Mouse (Mus musculus): ENCODE measurements around the gene Wdr93.
"Not testable (repeated sequence)": the region's sequence is repeated elsewhere in the genome, so short reads cannot be mapped to it uniquely, and the experiment has no call there.

Gene Wdr93

DNA sequence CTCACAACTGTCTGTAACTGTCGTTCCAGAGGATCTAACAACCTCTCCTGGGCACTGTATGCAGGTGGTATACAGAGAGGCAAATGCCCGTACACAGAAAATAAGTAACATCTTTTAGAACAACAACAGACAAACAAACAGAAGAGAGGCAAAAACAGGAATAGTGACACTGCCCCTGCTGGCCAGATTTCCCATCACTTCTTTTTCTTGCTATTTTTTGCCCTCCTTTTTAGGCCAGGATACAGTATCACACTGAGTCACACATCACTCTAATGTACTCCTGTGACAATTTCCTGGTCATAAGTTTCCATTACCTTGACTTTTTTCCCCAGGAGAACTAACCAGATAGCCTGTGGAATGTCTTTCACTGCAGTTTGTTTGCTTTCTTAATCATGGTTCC, 13.4 kb downstream of the Wdr93 start:
- no peak for DNase-seq

DNA sequence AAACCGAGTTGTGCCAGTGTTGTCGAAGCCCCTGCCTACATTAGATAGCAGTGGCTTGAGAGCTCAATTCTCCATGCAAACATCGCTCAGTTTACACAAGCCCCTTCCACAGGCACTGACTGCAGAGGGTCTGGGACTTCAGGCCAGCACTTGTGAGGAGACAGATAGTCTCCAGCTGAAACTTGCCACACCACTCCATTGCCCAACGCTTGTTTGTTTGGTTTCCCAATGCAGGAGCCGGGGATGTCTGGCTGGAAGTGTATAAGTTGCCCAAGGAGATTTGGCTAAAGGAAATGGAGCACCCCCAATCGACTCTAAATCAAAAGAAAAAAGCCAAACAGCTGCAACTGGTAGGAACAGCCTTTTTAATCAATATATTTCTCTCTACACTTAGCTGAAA, 15.2 kb downstream of the Wdr93 start:
- peak; percentile 36 for DNase-seq

DNA sequence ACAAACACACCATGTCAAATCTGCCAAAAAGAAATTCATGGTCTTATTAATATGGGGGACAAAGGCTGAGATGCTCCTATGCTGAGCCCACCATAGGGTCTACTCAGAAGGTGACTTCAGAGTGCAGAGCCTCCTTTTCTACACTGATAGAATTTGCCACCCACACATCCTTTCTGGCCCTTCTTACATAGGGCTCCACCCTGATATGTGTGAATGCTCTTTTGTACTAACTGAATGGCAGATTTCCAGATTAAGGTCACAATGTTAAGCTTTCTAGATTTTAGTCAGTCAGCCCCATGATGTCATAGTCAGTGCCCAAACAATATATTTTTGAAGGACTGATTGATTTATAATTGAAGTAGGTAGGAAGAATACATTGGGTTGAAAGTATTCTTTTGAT, 16.8 kb downstream of the Wdr93 start:
- DNase-seq, result no peak

DNA sequence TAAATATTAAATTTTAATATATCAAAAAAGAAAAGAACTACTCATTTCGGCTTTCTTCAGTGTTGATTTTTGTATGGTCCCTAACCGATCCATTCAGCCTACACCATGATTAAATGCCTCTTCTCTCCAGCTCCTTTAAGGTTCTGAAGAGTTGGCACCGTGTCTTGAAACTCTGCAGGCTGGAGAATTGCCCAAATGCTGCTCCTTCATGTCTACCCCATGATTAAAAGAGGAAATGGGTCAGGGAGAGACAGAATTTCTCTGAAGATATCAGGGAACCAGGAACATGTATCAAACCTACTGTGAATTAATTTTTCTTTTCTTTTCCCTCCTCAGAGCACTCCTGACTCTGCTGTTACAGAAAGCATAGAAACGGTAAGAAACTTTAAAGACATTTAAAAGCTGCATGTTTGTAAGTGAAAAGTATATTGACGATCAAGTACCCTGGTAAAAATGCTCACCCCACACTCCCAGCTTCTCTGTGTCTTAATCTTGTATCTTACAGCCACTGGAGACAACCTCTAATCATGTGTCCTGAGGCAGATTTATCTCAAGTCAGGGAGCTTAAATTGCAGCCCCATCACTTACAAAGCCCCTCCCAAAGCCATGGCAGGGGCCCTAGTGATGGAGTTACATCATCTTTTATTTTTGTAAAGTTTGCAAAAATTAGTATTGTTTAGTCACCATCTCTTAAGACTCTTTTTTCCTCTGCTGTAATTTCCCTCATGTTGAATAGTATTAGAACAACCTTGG, 18.3 kb downstream of the Wdr93 start:
- DNase-seq, result no peak

DNA sequence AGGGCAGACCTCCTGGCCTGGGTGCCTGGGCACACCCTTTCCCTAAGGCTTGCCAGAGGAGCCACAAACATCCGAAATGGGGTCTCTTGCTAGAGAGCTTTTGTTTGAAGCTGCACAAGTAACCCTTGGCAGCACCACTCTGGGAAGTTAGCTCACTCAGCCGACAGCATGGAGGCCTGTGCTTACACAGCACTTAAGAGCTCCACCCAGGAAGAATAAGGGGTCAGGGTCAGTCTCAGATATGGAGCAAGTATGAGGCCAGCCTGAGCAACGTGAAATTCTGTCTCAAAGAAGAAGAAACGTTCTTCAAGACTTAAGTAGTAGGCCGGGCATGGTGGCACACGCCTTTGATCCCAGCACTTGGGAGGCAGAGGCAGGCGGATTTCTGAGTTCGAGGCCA, 19.1 kb downstream of the Wdr93 start:
- no peak for DNase-seq

DNA sequence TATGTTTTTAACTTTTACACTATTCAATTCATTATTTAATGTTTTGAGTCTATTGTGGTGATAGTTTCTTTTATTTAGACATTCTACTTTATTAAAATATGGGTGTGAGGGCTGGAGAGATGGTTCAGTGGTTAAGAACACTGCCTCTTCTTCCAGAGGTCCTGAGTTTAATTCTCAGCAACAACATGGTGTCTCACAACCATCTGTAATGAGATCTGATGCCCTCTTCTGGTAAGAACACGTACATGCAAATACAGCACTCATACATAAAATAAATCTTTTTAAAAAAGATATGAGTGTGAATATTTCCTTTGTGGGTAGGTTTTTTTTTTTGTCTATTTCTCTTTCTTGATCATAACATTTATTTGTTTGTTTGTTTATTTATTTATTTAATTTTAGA, 23.0 kb downstream of the Wdr93 start:
- DNase-seq, result no peak

DNA sequence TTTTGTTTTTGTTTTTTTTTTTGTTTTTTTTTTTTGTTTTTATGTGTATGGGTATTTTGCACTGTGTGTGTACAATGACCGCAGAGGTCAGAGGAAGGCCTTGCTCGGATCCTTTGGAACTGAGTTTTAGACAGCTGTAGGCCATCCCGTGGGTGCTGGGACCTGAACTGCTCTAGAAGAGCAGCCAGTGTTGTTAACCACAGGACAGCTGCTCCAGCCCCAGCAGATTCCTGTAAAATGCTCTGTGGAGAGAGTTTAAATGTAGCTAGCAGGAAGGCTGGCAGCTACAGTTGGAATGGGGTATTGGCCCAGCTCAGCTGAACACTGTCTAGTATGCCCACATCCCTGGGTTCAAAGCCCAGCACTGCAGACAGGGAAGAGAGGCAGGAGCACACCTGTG, 26.7 kb downstream of the Wdr93 start:
- DNase-seq, result no peak

DNA sequence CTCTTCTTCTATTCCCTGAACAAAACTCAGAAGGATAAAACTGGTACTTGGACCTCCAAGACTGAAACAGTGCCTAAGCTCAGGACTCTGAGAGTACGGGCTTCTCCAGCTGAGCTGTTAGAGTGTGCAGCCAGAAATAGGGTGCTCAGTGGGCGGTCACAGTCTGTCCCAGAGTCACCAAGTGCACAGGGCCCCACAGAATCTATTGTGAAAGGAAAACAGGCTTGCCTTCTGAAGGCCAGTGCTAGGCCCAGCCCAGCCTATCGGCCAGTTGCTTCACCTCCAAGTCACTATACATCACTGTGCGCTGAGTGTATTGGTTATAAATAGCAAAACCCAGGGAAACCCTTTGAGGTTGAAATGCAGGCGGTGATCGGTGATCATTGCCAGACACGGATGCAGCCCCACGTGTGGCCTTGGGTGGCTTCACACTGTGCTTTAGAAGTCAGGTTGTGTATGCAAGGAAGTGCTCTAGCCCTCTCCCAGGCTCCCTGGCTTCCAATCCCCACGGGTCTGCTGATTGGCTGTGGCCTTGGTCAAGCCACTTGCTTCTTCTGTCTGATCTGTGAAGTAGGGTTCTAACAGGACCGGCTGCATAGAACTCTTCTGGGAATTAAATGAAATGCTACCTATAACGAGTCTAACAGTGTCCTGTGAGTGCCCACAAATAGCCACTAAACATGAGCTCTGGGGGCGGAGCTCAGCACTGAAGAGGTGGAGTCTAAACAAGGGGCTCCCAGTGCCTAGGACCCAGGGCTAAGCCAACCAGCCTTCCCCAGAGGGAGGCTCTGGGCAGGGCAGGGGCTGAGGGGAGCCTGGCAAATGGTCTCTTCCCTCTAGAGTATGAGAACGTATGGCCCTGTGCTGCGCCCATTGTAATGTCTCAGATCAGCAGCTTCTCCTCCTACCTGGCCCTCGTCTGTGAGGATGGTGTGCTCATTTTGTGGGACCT, 28.9 kb downstream of the Wdr93 start:
- DNase-seq, result no peak

DNA sequence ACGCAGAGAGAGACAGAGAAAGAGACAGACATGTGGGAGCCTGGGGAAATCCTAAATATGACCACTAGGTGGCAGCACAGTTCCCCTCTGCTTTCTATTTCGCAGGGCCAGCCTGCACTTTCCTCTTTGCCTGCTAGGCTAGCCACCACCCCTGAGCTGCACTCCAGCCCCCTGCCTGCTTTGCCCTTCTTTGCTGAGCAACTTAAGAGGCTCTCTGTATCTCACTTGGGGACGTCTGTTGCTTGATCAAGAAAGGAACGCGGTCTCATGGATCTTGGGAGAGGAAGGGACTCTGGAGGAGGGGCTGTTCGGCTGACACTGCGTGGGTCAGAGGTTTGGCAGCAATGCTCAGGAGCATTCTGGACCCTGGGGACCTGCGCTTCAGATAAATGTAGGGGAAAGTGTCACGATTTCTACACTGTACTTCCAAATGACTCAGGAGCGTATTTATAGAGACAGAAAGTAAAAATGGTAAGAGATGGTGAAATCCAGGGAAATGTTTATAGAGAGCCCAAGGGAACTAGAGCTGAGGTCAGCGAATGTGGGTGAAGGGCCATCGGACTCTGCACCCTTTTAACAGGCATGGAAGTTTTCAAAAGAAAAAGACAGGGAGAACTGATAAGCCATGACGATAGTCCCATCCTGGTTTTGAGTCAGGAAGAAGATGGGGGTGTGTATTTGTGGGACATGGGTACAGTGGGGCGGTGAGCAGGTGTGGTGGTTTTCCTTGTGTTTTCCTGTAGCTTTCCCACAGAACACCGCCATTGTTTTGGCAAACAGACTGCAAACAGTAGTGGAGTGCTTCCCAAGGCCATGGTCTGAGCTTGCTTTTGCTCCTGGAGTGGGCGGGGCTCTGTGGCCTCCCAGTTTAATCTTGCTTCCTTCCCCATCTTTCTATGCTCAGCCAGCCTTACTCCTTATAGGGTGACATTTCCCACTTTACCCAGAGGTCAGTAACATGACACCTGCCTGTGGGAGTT, 38.0 kb downstream of the Wdr93 start:
- peak; percentile 82 for DNase-seq

DNA sequence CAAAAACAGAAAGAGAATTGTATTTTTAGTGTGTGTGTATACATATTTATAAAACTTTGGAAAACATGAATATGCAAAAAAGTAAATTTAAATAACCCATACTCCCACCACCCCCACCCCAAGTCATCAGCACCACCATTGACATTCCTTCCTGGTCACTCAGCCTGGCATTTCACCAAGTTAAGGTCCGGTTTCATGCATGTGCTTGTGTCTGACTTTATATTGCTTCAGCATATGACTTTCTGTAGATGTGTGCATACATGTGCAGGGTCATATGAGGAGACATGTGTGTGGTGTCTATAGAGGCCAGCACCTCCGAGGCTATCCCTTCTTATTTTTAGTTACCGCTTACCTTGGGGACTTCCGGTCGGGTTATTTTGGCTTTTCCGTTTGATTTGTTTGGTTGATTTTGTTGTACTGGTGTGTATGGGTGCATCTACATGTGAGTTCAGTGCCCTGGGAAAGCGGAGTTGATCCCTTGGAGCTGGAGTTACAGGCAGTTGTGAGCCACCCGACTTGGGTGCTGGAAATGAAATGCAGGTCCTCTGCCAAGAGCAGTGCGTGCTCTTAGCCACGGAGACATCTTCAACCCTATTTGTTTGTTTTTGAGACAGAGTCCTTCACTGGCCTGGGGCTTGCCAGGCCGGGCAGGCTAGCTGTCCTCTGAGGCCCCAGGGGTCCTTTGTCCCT, 39.0 kb downstream of the Wdr93 start:
- no peak for DNase-seq

DNA sequence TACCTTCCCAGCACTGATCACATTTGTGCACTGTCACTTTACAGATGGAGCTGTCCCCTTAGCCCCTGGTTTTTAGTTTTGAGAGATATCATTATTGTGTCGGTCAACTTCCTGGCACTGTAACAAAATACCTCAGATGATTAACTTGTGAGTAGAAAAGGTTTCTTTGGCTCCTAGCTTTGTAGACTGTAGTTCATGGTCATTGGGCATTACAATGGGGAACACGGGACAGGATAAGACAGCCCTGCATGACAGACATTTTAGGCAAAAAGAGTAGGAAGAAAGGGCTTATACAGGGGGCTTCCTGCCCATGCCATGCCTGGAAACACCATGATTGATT, 39.5 kb downstream of the Wdr93 start:
- no peak for DNase-seq

DNA sequence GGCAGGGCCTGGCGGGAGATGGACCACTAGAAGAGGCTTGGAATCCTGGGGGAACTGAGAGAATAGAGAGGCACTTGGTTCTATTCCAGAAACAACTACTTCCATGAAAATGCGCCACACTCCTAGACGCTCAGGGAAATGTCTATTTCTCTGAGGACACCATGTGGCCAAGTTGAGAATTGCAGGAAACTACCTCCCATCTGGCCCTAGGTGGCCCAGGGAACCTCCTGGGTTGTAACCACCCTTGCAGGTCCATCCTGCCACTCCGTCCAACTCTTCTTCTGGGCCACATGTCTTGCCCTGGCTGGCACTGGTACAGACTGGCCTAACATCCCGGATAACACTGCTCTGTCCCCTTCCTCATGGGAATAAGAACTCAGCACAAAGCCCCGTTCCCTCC, 43.3 kb downstream of the Wdr93 start:
- peak; percentile 82 for DNase-seq

DNA sequence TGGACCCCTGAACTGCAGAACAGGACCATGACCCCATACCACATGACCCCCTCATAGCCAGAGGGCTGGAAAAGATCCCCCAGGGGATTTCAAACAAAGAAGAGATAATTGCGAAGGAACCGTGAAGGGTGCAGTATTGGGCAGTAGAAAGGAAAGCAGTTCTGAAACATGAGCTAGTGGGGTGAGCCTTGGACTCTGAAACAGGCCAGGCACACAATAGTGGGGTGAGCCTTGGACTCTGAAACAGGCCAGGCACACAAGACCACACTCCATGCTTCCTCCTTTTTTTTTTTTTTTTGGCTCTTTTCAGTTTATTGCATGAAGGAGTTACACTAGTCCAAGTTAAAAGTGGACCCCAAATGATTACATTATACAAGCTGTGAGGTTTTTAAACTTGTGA, 46.8 kb downstream of the Wdr93 start:
- DNase-seq, result not testable (repeated sequence)

DNA sequence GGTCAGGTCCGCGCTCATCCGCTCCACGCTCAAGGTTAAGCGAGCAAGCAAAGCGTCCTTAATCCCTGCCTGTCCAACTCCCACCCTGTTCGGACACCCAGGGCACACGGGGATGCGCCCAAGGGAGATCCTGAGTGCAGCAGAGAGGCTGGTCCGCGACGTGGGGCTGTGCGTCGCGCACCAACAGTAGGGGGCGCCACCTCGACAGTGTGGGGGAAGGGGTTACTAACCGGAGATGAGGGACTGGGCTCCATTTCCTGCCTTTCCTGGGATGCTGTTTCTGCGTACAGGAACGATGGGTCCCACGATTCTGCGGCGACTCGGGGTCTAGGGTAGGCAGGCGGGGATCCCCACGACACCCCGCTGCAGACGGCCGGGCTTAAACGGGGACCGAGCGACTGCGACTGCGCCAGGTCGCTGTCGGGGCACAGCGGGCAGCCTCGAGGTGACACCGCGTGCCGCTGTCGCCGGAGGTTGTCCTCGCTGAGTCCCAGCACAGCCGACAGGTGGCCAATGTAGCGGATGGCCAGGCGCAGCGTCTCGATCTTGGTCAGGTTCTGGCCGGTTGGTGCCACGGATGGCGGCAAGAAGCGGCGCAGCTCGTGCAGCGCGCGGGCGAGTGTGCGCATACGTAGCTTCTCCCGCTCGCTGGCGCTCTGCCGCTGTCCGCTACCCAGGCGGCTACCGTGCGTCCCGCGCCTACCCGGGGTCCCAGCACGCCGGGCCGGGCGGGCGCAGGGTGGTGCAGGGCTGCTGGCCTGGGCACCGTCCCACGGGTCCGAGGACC, 49.9 kb downstream of the Wdr93 start:
- peak; percentile 44 for DNase-seq

DNA sequence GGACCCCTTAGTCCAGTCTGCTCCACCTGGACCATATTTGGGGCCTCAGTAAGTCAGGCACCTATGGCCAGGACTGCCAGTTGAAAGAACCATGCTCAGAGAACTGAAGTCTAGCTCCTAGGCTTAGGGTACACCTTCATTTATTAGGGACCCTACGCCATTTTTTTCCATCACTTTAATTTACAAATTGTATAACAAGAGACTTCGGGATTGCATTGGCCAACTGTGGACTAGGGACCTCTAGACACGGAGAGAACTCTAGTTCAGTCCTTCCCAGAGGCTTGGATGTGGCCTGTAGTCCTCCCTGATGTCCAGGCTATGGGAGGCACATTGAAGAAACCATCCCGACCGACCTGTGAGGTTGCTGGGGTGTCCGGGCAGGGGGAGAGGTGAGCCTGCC, 50.7 kb downstream of the Wdr93 start, which contains the start of gene Mesp1:
TSS of gene Mesp1 (minus strand) at position 101 of the 400 bp plus-strand sequence.
- DNase-seq, result no peak

DNA sequence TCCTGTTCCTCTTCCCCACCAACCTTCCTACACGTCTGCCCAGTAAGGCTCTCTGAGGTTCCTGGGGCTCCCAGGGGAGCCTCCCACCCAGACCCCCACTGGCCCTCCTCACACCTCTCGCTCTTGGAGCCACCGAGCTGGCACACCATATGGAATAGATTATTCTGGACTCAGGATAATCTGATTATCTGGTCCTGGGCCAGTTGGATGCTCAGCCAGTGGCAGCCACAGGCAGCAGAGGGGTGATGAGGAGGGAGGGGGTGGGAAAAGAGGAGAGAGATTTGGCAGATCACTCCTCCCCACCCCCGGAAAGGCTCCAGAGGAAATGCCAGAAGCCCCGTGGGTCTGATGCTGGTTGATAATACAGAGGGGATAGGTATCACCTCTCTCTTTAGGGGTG, 55.6 kb downstream of the Wdr93 start:
- no peak for DNase-seq

DNA sequence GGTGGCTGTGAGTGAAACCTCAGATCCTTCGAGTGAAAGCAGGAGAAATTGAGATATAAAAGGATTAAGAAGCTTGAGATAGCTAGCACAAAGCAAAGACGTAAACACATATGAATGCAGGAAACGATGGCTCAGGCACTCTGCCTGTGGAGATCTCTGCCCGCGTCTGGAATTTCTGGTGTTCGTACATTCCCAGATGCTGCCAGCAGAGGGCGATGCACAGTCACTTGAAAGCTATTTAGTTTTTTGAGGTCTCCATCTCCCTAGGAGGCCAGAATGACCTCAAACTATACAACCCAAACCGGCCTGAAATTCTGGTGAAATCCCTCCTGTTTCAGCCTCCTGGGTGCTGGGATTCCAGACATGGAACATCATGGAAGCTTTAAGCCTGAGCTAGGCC, 56.1 kb downstream of the Wdr93 start:
- peak; percentile 86 for DNase-seq

DNA sequence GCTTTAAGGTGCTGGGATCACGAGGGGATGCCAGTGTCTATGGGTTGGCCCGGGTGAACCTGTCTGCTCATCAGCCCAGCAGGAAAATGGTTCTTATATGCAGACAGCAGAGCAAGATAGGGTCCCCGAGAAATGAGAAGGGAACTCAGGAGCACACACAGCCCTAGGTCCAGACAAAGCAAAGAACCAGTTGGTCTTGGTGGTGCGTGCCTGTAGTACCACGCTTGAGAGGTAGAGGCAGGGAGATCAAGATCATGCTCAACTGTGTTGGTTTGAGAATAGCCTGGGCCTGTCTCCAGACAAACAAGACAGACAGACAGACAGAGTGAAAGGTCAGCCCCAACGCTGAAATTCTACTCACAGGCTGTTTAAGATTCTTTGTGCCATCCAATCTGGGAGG, 56.5 kb downstream of the Wdr93 start:
- no peak for DNase-seq

DNA sequence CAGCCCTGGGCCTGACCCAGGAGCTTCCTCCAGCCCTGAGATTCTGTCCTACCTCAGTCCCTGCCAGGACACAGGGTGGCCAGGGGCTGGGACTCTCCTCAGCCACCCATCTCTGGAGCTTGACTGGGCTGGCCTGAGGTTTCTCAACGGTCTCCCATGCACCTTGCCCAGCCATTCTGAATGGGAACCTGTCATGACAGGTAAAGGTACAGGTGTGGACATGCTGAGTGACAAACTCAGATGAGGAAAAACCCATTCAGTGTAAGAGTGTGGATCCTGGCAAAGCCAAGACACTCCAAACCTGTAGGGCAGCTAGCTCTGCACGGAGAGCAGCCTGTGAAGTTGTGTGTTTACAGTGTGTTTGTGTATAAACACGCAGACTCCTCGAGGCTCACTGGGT, 57.4 kb downstream of the Wdr93 start:
- no peak for DNase-seq

DNA sequence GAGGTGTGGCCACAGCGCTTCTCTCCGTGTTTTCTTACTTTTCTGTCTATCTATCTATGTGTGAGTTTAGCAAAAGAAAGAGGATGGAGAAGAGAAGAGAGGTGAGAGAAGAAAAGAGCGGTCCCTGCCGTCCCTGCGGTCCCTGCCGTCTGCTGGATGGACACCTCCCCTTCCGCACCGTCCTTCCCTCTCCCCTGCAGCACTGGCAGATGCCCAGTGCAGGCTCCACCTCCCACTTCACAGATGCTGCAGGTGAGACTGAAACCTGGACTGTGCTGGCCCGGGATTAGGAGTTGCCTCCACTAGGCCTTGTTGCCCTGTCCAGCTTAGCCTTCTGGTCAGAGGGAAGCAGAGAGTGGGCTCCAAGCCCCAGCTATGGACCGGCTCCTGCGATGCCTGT, 58.4 kb downstream of the Wdr93 start:
- DNase-seq, result peak; percentile 40

DNA sequence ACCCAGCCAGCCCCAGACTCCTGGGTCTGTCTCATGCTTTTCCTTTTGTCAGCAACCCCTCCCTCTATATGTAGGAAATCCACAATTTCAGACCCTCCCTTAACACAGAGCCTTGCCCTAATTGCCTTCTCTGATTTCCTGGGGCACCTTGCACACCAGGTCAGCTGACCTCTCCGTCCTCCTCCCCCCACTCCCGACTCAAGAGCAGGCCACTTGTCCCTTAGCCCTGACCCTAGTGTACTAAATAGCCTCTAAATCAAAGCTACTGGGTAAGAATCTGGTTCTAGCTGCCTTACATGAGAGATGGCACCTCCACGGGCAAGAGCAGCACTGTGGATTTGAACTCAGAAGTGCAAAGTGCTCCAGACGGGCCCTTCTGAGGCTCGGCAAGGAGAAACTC, 59.1 kb downstream of the Wdr93 start:
- peak; percentile 27 for DNase-seq

DNA sequence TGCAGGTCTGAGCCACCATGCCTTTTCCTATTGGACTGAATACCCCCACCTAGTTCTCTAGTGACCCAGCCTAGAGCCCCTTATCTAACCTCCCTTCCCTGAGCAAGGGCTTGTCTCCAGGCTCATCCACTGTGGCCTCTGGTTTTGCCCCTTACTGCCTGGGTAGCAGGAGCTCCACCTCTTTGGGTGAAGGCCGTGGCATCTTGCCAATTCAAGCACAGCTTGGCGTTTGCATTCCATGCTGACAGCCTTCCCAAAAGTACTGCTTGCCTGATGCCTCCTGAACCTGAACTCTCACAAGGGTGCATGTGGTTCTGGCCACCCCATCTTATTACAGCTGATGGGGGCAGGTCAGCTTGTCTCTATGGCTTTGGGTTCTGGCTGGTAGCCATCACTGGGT, 60.9 kb downstream of the Wdr93 start:
- peak; percentile 52 for DNase-seq
